Mouse (Mus musculus): ENCODE results near the gene Dmrt1.

GRCm38 (mm10) chr19:25569778-25570177 is 64.4 kb downstream of the Dmrt1 start:
- TF ChIP-seq CTCF (IDR thresholded peaks at IDR 0.05; ENCODE audit: low read depth, low read length) (no peak), POLR2A (IDR thresholded peaks at IDR 0.05; ENCODE audit: insufficient read depth, low read length) (no peak)
